Mouse (Mus musculus): ENCODE measurements at regions not wholly inside any gene's neighbourhood (a gene's known extent, or its start where the extent isn't known, plus 50 kb on each side); places are given as distances from the start of the nearest gene placed in this dataset.

DNA sequence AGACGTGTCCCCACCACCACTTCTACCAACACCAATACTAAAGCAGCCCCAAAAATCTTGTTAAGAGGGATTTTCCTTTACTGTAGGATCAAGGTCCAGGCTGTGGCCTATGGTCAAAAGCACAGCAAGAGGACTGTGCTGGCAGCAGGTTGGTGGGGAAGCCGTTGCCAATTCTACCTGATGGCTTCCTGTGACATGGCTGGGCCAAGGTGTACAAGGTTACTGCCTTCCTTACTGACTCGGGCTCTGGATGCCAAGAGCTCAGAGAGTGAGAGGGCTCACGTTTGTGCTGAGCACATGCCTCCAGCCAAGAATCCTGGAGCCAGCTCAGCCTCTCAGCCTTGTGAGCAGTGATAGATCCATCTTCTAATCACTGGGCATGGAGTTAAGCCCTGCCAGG lies 92.3 kb upstream of the Vstm2b start:
- H3K27me3 ChIP-seq (ENCODE audit: control insufficient read depth, insufficient read depth, low read length): no peaks in the 10 kb centered on the region
- H3K9me3 ChIP-seq (ENCODE audit: control insufficient read depth, low read length): no peaks in the 10 kb centered on the region
- WGBS: 82% methylated on average over 4 of the region's 4 CpGs
- no peak for ATAC-seq (ENCODE audit: insufficient read depth, low FRiP score, low TSS enrichment)
- no peak overlapping the region for H3K27ac ChIP-seq (ENCODE audit: low read depth, low read length)
- DNase-seq (ENCODE audit: low spot score): no peak
- no peak overlapping the region for H3K9ac ChIP-seq (ENCODE audit: low read length)
- no peak overlapping the region for H3K4me3 ChIP-seq (ENCODE audit: low read depth, low read length)
- H3K4me1 ChIP-seq (ENCODE audit: control insufficient read depth, insufficient read depth, low read length): no peaks in the 10 kb centered on the region
- H3K36me3 ChIP-seq (ENCODE audit: control insufficient read depth, insufficient read depth, low read length): no peaks in the 10 kb centered on the region
- H3K4me2 ChIP-seq (ENCODE audit: low read depth): no peak overlapping the region

DNA sequence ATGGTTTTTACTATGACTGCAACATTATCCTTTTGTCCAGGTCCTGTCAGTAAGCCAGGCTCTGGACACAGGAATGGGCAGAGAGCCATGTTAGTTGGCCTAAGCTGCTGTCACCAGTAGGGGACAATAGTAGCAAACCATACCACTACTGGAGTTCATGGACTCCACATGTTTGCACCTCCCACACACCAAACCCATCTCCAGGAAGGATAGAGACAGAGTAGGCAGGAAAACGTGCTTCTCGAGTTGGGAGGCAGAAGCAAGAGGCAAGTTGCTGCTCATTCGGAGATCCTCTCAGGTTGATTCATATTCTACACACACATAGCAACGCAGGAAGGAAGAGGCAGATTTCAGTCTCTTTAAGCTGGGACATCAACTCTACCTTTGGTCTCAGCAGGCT lies 85.2 kb upstream of the Vstm2b start:
- Histone ChIP-seq H3K36me3 (ENCODE audit: control insufficient read depth, insufficient read depth, low read length) (no peaks in the 10 kb centered on the region), H3K4me3 (ENCODE audit: low read depth, low read length) (no peak overlapping the region), H3K9ac (ENCODE audit: low read length) (no peak overlapping the region), H3K27me3 (ENCODE audit: control insufficient read depth, insufficient read depth, low read length) (no peaks in the 10 kb centered on the region), H3K4me2 (ENCODE audit: low read depth) (no peak overlapping the region), H3K4me1 (ENCODE audit: control insufficient read depth, insufficient read depth, low read length) (no peaks in the 10 kb centered on the region), H3K27ac (ENCODE audit: low read depth, low read length) (no peak overlapping the region), H3K9me3 (ENCODE audit: control insufficient read depth, low read length) (no peaks in the 10 kb centered on the region)
- ATAC-seq (ENCODE audit: insufficient read depth, low FRiP score, low TSS enrichment): no peak
- no peak for DNase-seq (ENCODE audit: low spot score)
- 91% methylated on average over 4 of the region's 4 CpGs for WGBS

DNA sequence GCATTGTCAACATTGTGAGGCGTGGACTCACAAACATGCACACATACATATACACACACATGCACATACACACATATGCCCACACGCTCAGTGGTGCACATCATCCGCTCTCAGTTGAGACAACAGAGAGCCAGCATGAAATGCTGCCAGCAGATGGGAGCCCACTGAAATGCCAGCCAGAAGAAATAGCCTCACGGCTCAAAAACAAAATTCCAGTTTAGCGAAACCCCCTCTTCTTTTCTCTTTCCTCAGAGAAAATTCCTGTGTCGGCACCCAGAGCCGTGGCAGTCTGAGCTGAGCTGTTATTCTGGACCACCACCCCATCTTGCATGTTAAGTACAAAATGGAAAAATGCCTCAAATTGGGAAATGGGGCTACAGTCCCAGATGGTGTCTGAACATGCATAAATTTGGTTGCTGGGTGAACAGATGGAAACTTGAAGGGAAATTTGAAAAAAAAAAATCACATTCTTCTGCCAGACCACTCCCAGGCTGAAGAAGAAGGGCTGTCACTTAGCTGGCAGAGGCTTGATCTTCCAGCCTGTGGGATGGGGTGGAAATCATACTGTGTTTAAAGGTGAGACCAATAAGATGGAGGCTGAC lies 72.9 kb upstream of the Vstm2b start:
- Histone ChIP-seq H3K4me3 (ENCODE audit: low read depth, low read length) (no peak overlapping the region), H3K36me3 (ENCODE audit: control insufficient read depth, insufficient read depth, low read length) (no peaks in the 10 kb centered on the region), H3K27me3 (ENCODE audit: control insufficient read depth, insufficient read depth, low read length) (no peaks in the 10 kb centered on the region), H3K4me1 (ENCODE audit: control insufficient read depth, insufficient read depth, low read length) (no peaks in the 10 kb centered on the region), H3K4me2 (ENCODE audit: low read depth) (no peak overlapping the region), H3K9me3 (ENCODE audit: control insufficient read depth, low read length) (no peaks in the 10 kb centered on the region), H3K27ac (ENCODE audit: low read depth, low read length) (no peak overlapping the region), H3K9ac (ENCODE audit: low read length) (no peak overlapping the region)
- 90% methylated on average over 7 of the region's 7 CpGs for WGBS
- DNase-seq (ENCODE audit: low spot score) (no peak), ATAC-seq (ENCODE audit: insufficient read depth, low FRiP score, low TSS enrichment) (no peak)

DNA sequence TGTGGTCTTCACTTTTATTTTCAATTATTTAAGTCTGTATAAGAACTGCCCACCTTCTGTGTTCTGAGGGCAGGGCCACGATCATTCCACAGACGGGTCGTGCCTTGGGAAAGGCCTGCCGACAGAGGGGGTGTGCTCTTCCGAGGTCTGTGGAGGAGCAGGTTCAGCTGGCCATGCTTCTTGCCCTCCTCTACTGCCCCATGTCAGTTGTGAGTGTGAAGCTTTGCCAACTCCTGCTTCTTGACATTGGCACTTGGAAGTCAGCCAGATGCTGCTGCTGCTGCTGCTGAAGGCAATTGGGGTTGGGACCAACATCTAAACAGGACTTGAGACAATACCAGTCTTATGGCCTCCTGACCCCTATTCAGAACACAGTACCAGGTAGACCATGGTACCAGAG lies 68.6 kb upstream of the Vstm2b start:
- Histone ChIP-seq H3K4me3 (ENCODE audit: low read depth, low read length) (no peak overlapping the region), H3K9me3 (ENCODE audit: control insufficient read depth, low read length) (no peaks in the 10 kb centered on the region), H3K27me3 (ENCODE audit: control insufficient read depth, insufficient read depth, low read length) (no peaks in the 10 kb centered on the region), H3K27ac (ENCODE audit: low read depth, low read length) (no peak overlapping the region), H3K4me2 (ENCODE audit: low read depth) (no peak overlapping the region), H3K9ac (ENCODE audit: low read length) (no peak overlapping the region), H3K36me3 (ENCODE audit: control insufficient read depth, insufficient read depth, low read length) (no peaks in the 10 kb centered on the region), H3K4me1 (ENCODE audit: control insufficient read depth, insufficient read depth, low read length) (no peaks in the 10 kb centered on the region)
- ATAC-seq (ENCODE audit: insufficient read depth, low FRiP score, low TSS enrichment): no peak
- no peak for DNase-seq (ENCODE audit: low spot score)
- 85% methylated on average over 5 of the region's 5 CpGs for WGBS

DNA sequence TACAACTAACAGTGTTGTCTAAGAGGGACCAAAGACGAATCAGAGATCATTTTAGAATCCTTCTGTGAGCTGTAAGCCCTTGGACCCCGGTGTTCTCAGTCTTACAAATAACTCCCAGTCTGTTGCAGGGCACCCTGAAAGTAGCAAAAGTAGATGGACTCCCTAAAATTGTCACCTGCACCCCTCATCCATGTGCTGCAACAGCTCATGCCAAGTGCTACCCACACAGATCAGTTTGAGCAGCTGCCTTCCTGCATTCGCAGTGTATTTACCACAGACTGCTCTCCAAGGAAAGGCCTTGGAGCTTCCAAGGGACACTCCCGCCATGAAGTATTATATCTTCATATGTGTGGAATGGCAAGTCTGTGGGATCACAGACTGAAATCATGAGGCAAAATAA lies 66.5 kb upstream of the Vstm2b start:
- ATAC-seq (ENCODE audit: insufficient read depth, low FRiP score, low TSS enrichment): no peak
- no peaks in the 10 kb centered on the region for H3K4me1 ChIP-seq (ENCODE audit: control insufficient read depth, insufficient read depth, low read length)
- H3K9me3 ChIP-seq (ENCODE audit: control insufficient read depth, low read length): no peaks in the 10 kb centered on the region
- 90% methylated on average over 4 of the region's 4 CpGs for WGBS
- no peak overlapping the region for H3K4me2 ChIP-seq (ENCODE audit: low read depth)
- H3K27me3 ChIP-seq (ENCODE audit: control insufficient read depth, insufficient read depth, low read length): no peaks in the 10 kb centered on the region
- H3K9ac ChIP-seq (ENCODE audit: low read length): no peak overlapping the region
- no peak for DNase-seq (ENCODE audit: low spot score)
- no peak overlapping the region for H3K27ac ChIP-seq (ENCODE audit: low read depth, low read length)
- H3K36me3 ChIP-seq (ENCODE audit: control insufficient read depth, insufficient read depth, low read length): no peaks in the 10 kb centered on the region
- H3K4me3 ChIP-seq (ENCODE audit: low read depth, low read length): no peak overlapping the region

DNA sequence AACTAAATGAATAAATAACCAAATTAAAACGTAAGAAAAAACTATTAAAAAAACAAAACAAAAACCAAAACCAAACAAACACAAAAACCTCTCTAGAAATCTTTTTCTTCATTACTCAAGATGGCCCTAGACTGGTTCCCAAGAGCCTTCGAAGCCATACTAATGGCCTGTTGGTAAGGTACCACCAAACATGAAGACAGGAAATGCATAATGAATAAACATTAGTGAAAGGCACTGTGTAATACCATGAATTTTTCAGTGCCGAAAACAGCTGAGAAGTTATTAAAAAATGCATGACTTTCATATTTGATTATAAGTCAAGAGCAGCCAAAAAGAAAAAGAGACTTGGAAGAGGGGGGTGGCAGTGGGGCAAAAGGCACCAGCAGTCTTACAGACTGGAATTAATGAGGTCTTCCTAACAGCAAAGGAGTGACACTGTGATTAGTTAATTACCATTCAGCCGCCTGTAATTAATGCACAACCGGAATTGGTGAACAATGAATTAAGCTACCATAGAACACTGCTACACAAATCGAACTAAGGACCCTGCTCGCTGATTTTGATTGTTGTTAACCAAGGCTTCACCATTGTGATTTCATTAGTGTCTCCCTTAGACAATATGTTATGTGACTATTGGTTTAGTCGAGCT lies 55.7 kb upstream of the Vstm2b start:
- 86% methylated on average over 8 of the region's 8 CpGs for WGBS
- Histone ChIP-seq H3K4me3 (ENCODE audit: low read depth, low read length) (no peak overlapping the region), H3K36me3 (ENCODE audit: control insufficient read depth, insufficient read depth, low read length) (no peaks in the 10 kb centered on the region), H3K27ac (ENCODE audit: low read depth, low read length) (no peak overlapping the region), H3K4me2 (ENCODE audit: low read depth) (no peak overlapping the region), H3K27me3 (ENCODE audit: control insufficient read depth, insufficient read depth, low read length) (no peaks in the 10 kb centered on the region), H3K4me1 (ENCODE audit: control insufficient read depth, insufficient read depth, low read length) (no peaks in the 10 kb centered on the region), H3K9me3 (ENCODE audit: control insufficient read depth, low read length) (no peaks in the 10 kb centered on the region), H3K9ac (ENCODE audit: low read length) (no peak overlapping the region)
- DNase-seq (ENCODE audit: low spot score): no peak
- no peak for ATAC-seq (ENCODE audit: insufficient read depth, low FRiP score, low TSS enrichment)

DNA sequence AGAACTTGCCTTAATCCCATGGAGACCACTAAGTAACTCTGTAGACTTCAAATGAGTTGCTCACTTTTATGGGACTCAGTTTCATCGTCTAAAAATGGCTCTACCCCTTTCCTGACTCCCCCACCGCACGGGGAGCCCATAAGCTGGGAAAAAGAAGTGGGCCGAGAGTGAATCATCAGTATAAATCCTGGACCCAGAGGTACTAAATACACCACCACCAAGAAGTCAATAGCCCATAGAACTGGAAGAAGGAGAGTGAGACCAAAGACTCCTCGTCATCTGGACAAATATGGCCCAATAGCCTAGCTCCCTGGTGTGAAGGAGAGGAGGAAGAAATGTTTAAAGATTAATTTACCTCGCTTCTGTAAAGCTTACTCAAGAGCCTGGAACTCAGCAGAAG lies 51.6 kb upstream of the Vstm2b start:
- DNase-seq (ENCODE audit: low spot score) (no peak), ATAC-seq (ENCODE audit: insufficient read depth, low FRiP score, low TSS enrichment) (no peak)
- 73% methylated on average over 6 of the region's 6 CpGs for WGBS
- Histone ChIP-seq H3K4me2 (ENCODE audit: low read depth) (no peak overlapping the region), H3K27me3 (ENCODE audit: control insufficient read depth, insufficient read depth, low read length) (no peaks in the 10 kb centered on the region), H3K9me3 (ENCODE audit: control insufficient read depth, low read length) (no peaks in the 10 kb centered on the region), H3K4me1 (ENCODE audit: control insufficient read depth, insufficient read depth, low read length) (no peaks in the 10 kb centered on the region), H3K9ac (ENCODE audit: low read length) (no peak overlapping the region), H3K27ac (ENCODE audit: low read depth, low read length) (no peak overlapping the region), H3K36me3 (ENCODE audit: control insufficient read depth, insufficient read depth, low read length) (no peaks in the 10 kb centered on the region), H3K4me3 (ENCODE audit: low read depth, low read length) (no peak overlapping the region)
